Mouse (Mus musculus): ENCODE results near the gene Zfp266. TPM values are rescaled to one million over a fixed set of nuclear protein-coding genes. Genes with fewer than 3 reads are reported as not detected.
A peak's percentile ranks its signal among the peaks of the same experiment; 100 is the strongest.
"Not testable (repeated sequence)": the region's sequence is repeated elsewhere in the genome, so short reads cannot be mapped to it uniquely, and the experiment has no call there.

Zfp266 gene
- polyA plus RNA-seq (2015; fragmentation: Nextera tagmentation; extraction: Ambion mirVana): 58.0 and 63.0 TPM in 2 replicates

DNA sequence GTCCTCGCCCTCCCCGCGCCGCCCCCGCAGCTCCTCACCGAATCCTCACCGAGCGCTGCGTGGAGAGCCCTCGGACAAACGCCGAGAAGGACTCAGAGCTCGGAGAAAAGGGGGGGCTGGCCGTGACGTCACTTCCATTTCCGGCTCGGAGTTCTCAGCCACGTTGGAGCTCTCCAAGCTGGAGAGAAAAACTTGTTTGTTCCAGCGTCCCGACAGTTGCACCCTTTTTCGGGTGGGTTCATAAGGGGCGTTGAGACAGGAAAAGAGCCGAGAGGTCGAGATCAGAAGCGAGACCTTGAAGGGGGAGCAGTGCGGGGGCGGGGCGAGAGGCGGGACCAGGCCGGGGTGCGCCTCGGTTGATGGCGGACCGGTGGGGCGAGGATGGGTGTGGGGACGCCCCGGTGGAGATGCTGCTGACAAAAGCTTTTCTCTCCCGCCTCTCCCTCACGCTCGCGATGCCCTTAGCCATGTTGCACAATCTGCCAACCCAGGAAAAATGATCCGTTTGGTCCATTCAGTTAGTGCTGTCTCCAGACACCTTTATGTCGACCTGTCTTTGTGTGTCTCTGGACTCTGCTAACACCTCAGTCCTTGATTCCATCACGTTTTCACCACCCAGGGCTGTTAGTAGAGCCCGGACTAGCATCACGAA, at the start of gene Zfp266:
Zfp266 (minus strand) TSS at position 112 of the 652 bp plus-strand sequence.
- Histone ChIP-seq H3K9me3 (replicated peaks; ENCODE audit: low read length) (no peaks in the 10 kb centered on the region), H3K4me2 (ENCODE audit: low read length) (peak within 1 kb of the TSS; percentile 75), H3K27ac (peak within 1 kb of the TSS; percentile 98), H3K4me1 (replicated peaks; ENCODE audit: insufficient read depth, low read length) (peaks cover 4% of the 10 kb centered on the region; the same call in 1 of the 2 replicates), H3K27me3 (ENCODE audit: insufficient read depth, low read length) (no peaks in the 10 kb centered on the region), H3K9ac (ENCODE audit: low read depth, low read length) (peak within 1 kb of the TSS; percentile 95), H3K36me3 (ENCODE audit: insufficient read depth, low read length) (0 out of 2 replicates have a peak, but pooled peaks cover 3% of the 10 kb centered on the region), H3K4me3 (replicated peaks; ENCODE audit: low read depth, low read length) (peak within 1 kb of the TSS; percentile 94)
- ATAC-seq (replicated peaks; ENCODE audit: low FRiP score, low read depth) (peak; percentile 94), DNase-seq (ENCODE audit: low spot score) (peak; percentile 94)
- under 1% methylated on average over 46 of the region's 46 CpGs for WGBS
- no peak for TF ChIP-seq CTCF (IDR thresholded peaks at IDR 0.05; ENCODE audit: low read depth)

DNA sequence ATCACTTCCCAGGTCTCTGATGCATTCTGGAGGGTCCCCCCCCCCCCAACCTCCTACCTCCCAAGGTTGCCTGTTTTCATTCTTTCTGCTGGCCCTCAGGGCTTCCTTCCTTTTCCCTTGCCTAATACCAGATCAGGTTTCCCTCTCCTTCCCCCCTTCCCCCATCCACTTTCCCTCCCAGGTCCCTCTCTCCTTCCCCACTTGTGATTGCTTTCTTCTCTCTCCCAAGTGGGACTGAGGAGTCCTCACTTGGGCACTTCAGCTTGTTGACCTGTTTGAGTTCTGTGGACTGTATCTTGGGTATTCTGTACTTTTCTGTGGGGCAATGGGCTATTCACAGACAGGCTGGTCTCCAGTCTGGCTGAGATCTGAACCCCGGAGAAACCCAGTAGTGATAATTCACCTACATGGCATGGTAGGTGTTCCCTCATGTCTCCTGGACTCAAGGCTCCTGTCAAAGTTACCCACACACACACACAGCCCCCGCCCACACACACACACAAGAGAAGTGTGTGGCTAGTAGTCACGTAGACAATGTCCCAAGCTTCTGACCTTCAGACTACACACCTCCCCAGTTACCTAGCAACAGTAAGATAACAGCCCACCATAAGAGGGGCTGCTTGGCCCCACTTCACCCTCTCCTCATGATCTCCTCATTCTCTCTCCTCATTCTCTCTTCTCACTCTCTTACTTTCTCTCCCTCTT, 44.3 kb upstream of the Zfp266 start:
- 54% methylated on average over 3 of the region's 3 CpGs for WGBS
- H3K36me3 ChIP-seq (ENCODE audit: insufficient read depth, low read length); H3K27ac ChIP-seq: not testable (repeated sequence)

DNA sequence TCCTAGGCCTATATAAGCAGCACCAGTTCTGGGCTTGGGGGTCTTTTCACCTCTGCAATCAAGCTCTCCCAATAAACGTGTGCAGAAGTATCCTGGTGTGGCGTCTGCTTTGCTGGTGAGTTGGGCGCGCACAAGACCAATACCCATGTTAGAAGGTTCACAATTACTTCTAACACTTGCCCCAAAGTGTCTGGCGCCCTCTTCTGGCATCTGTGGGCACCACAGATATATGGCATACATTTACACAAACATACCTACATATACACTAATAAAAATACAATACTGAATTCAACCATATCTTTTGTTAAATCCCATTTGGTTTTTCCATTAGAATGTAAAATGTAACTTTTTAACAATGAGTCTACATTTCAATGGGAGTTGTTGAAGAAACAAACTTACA, 41.0 kb upstream of the Zfp266 start:
- H3K4me2 ChIP-seq (ENCODE audit: low read length): no peak overlapping the region
- ATAC-seq (replicated peaks; ENCODE audit: low FRiP score, low read depth) (no peak), DNase-seq (ENCODE audit: low spot score) (no peak)
- WGBS: 81% methylated on average over 5 of the region's 5 CpGs
- no peak overlapping the region for H3K4me3 ChIP-seq (replicated peaks; ENCODE audit: low read depth, low read length)
- no peaks in the 10 kb centered on the region for H3K36me3 ChIP-seq (ENCODE audit: insufficient read depth, low read length)
- no peak for TF ChIP-seq CTCF (IDR thresholded peaks at IDR 0.05; ENCODE audit: low read depth)
- no peaks in the 10 kb centered on the region for H3K27me3 ChIP-seq (ENCODE audit: insufficient read depth, low read length)
- H3K4me1 ChIP-seq (replicated peaks; ENCODE audit: insufficient read depth, low read length): no peaks in the 10 kb centered on the region
- no peaks in the 10 kb centered on the region for H3K9me3 ChIP-seq (replicated peaks; ENCODE audit: low read length)
- H3K9ac ChIP-seq (ENCODE audit: low read depth, low read length): no peak overlapping the region
- no peak overlapping the region for H3K27ac ChIP-seq

More for the DNA sequence above, 44.3 kb upstream of the Zfp266 start:
- not testable (repeated sequence) for H3K4me2 ChIP-seq (ENCODE audit: low read length); H3K4me3 ChIP-seq (replicated peaks; ENCODE audit: low read depth, low read length); H3K4me1 ChIP-seq (replicated peaks; ENCODE audit: insufficient read depth, low read length); ATAC-seq (replicated peaks; ENCODE audit: low FRiP score, low read depth); H3K27me3 ChIP-seq (ENCODE audit: insufficient read depth, low read length); DNase-seq (ENCODE audit: low spot score); H3K9me3 ChIP-seq (replicated peaks; ENCODE audit: low read length); H3K9ac ChIP-seq (ENCODE audit: low read depth, low read length)

GRCm38 (mm10) chr9:20552698-20553097, 31.5 kb upstream of the Zfp266 start:
- no peaks in the 10 kb centered on the region for H3K36me3 ChIP-seq (ENCODE audit: insufficient read depth, low read length)
- no peaks in the 10 kb centered on the region for H3K9me3 ChIP-seq (replicated peaks; ENCODE audit: low read length)
- DNase-seq (ENCODE audit: low spot score): no peak
- no peak overlapping the region for H3K4me2 ChIP-seq (ENCODE audit: low read length)
- no peak overlapping the region for H3K9ac ChIP-seq (ENCODE audit: low read depth, low read length)
- no peaks in the 10 kb centered on the region for H3K4me1 ChIP-seq (replicated peaks; ENCODE audit: insufficient read depth, low read length)
- H3K4me3 ChIP-seq (replicated peaks; ENCODE audit: low read depth, low read length): no peak overlapping the region
- ATAC-seq (replicated peaks; ENCODE audit: low FRiP score, low read depth): no peak
- H3K27me3 ChIP-seq (ENCODE audit: insufficient read depth, low read length): no peaks in the 10 kb centered on the region
- no peak overlapping the region for H3K27ac ChIP-seq
- TF ChIP-seq CTCF (IDR thresholded peaks at IDR 0.05; ENCODE audit: low read depth): no peak
- 60% methylated on average over 1 of the region's 1 CpGs for WGBS

DNA sequence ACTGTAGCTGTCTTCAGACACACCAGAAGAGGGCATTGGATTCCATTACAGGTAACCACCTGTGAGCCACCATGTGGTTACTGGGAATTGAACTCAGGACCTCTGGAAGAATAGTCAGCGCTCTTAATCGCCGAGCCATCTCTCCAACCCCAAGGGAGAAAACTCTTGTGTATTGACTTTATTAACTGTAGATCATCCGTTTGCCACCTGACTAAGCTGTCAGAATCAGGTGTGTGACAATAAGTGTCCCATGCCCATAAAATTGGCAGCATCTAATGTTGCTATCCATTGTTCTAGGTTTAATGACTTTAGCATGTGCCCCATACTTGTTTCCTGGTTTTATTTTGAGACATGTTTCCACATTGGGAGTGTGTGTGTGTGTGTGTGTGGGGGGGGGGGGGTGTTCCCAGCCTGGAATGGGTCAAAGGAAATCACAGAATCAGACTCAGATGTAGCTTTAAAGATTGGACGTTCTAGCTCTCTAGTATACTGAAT, 30.6 kb upstream of the Zfp266 start:
- Histone ChIP-seq H3K9ac (ENCODE audit: low read depth, low read length) (no peak overlapping the region), H3K36me3 (ENCODE audit: insufficient read depth, low read length) (no peaks in the 10 kb centered on the region), H3K27ac (no peak overlapping the region), H3K4me3 (replicated peaks; ENCODE audit: low read depth, low read length) (no peak overlapping the region), H3K27me3 (ENCODE audit: insufficient read depth, low read length) (no peaks in the 10 kb centered on the region), H3K4me1 (replicated peaks; ENCODE audit: insufficient read depth, low read length) (no peaks in the 10 kb centered on the region), H3K9me3 (replicated peaks; ENCODE audit: low read length) (no peaks in the 10 kb centered on the region), H3K4me2 (ENCODE audit: low read length) (no peak overlapping the region)
- ATAC-seq (replicated peaks; ENCODE audit: low FRiP score, low read depth) (no peak), DNase-seq (ENCODE audit: low spot score) (no peak)
- WGBS: 57% methylated on average over 5 of the region's 5 CpGs
- TF ChIP-seq CTCF (IDR thresholded peaks at IDR 0.05; ENCODE audit: low read depth): no peak

DNA sequence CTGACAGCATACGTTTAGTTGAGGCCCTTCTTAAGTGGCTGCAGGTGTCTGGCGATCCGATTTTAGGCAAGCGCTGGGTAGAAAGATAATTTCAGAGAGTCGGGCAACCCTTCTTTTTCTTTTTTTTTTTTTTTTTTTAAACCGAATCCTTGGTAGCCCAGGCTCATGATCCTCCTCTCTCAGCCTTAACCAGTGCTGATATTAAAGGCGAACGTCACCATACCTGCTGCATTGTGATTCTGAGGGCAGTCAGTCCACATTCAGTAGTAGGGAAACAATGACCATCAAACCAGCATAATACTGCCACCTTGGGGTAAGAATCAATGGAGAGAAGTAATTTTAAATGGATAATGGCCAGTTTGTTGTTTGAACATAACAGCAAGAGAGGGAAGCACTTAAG, 23.9 kb upstream of the Zfp266 start:
- TF ChIP-seq CTCF (IDR thresholded peaks at IDR 0.05; ENCODE audit: low read depth): peak; percentile 81
- ATAC-seq (replicated peaks; ENCODE audit: low FRiP score, low read depth) (no peak; the same call in 1 of the 2 replicates), DNase-seq (ENCODE audit: low spot score) (peak; percentile 89)
- H3K36me3 ChIP-seq (ENCODE audit: insufficient read depth, low read length): no peaks in the 10 kb centered on the region
- H3K27me3 ChIP-seq (ENCODE audit: insufficient read depth, low read length): no peaks in the 10 kb centered on the region
- WGBS: 18% methylated on average over 8 of the region's 8 CpGs
- H3K9me3 ChIP-seq (replicated peaks; ENCODE audit: low read length): no peaks in the 10 kb centered on the region
- 0 out of 2 replicates have a peak, but pooled peaks cover 3% of the 10 kb centered on the region for H3K4me1 ChIP-seq (replicated peaks; ENCODE audit: insufficient read depth, low read length)
- H3K27ac ChIP-seq: peak overlapping the region; percentile 79; the same call in 1 of the 2 replicates
- H3K4me3 ChIP-seq (replicated peaks; ENCODE audit: low read depth, low read length): peak overlapping the region; percentile 34
- H3K9ac ChIP-seq (ENCODE audit: low read depth, low read length): peak overlapping the region; percentile 50
- peak overlapping the region; percentile 61 for H3K4me2 ChIP-seq (ENCODE audit: low read length)

Data from kidney, postnatal 0 days (tissue).